Mouse (Mus musculus) frontal cortex, postnatal 10 days (tissue): ENCODE measurements around the gene Gm21954.

Source experiments
- DNase-seq, 2 experiments: peaks; one replicate each; pipeline ENCODE4 v3.0.0; 2022; ENCODE audit warnings: low spot score in 2 of 2, mixed read lengths in 1 of 2

Gm21954 gene

DNA sequence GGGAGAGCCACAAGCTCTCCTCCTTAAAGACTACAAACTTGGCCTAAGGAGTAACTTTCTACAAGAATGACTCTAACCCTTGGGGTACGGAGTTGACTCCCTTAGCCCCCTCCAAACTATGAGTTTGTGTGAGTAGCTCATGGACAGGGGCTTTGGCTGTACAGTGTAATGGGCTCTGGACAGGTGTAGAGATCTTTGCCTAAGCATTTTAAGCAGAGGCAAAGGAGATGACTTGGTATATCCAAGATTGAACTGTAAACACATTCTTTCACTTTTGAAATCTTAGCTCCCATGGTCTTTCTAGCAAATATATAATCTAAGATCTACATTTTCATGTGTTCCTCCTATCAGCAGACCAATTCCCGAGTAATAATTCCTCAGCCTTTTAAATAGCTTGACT, at the start of gene Gm21954:
Gm21954 (minus strand) TSS at position 101 of the 400 bp plus-strand sequence.
- no peak for DNase-seq

DNA sequence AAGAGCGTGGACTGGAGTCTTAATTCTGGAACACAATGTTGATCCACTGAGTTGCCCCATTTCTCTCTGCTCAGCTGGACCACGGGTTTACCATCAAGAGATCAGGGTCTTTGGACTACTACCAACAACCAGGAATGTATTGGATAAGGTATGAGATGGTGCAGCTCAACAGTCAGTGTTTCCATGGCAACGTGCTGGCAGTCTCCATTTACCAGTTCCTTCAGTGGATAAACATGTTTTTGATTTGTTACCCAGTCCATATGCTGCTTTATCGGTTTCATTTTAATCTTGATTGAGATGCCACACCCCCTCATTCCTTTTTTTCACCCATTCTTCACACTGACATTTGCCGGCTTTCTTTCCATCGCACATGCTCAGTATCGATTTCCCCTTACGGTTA, 49.8 kb upstream of the Gm21954 start:
- no peak for DNase-seq

DNA sequence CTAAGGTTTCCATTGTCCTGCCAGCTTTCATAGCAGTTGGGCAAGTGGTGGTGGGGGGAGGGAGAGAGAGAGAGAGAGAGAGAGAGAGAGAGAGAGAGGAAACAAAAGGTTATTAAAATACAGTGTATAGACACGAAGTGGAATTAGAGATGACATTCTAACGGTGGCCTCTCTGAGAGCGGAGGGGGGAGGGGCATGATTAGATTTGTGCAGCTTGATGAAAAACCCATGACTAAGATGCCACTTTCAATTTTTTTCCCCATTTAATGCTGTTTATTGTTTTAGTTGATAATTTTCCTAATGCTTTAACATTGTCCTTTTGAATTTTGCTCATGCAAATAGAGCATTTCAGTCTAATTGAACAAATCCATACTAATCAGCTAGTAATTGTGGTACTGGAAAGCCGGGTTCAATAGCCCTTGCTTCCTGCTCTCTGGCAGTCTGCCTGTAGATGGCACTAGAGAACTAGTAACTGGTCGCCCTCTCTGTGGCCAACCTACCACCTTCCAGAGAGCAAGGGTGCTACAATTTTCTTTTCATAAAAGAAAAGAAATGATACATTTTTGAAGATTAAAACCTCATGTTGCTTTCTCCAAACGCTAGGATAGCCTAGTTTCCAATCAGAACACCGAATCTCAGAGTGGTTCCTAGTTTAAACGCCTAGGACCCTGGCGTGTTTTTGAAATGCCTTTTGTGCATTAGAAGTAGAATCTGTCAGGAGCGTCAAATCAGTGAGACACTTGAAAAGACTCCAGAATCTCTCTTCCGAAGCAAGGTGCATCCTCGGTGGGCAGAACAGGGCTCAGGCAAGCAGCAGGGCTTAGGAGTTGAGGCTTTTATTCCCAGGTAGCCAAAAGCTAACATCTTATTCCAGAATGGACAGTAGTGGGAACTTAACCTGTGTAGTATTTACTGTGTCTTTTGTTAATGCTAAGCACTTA, 48.5 kb upstream of the Gm21954 start:
- peak in 1 of 2 experiments; percentile 66 for DNase-seq

DNA sequence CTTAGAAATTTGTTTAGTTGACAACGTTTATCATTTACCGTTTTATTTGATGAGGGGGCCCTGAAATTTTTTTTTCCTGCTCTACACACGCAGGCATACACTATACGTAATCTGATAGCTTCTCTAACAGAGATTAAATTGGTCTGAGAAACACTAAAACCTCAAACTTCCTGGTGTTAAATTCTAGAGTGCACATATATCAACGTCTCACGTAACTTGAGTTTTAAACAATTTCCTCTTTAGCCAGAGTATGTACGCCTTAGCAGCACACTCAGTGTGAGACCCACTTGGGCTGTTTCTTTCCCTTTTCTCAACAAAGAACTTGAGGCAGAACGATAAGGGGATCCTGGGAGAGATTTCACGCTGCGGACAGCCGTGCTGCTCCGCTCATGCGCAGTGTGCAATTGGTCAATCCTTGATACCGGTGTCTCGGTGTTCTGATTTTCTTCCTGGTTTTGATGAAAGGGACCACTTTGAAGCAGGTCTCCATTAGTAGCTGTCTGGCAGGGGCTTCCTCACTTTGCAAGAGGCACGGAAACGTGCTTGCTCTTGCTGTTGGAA, 45.5 kb upstream of the Gm21954 start:
- no peak for DNase-seq

DNA sequence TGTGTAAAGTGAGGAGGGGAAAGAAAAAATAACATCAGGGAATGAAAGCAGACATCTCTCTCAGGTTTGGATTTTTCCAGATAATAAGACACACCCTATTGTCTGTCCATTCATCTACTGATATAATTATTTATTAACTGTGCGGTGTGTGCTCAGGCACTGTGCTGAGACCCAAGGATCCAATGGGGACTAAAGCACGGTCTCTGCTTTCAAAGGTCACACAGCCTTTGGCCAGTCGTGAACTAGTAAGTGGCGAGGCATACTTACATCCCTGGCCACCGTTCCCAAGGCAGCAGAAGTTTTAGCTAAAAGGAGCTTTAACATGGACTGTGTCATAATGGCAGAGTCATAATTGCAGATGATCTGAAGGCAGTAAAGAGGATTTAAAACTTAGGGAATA, 44.0 kb upstream of the Gm21954 start:
- no peak for DNase-seq

DNA sequence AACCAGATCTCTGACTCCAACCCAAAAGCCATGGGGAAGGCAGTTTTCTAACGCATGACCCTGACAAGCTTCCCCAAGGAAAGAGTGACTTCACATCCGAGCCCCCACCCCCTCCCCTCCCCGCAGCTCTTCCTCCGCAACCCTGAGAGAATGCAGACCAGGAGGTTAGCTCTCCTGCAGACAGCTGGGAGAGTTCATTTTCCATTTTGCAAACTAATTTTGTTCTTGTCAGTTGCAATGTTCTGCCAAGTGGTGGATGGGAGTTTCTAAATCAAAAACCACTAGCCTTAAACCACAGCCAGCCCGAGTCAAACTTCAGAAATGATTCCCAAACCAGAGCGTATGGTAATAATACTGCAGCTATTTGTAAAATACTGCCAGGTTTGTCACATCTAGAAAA, 39.6 kb upstream of the Gm21954 start:
- DNase-seq: no peak

DNA sequence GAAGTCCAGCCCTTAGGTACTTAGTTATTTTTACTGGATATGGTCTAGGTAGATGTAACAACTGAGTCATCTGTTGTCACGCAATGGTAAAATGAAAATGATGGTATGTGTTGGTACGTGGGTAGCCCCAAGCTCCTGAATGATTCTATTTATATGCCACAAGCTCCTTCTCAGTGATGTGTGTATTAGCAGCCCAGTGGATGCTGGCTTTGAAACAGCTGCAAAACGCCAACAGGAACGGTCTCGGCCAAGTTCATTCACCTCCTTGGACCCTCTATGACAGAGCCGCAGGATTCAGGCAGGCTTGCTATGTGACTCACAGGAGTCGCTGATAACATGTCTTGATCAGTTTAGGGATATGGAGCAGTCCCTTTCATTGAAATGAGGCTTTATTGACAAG, 38.2 kb upstream of the Gm21954 start:
- no peak for DNase-seq

DNA sequence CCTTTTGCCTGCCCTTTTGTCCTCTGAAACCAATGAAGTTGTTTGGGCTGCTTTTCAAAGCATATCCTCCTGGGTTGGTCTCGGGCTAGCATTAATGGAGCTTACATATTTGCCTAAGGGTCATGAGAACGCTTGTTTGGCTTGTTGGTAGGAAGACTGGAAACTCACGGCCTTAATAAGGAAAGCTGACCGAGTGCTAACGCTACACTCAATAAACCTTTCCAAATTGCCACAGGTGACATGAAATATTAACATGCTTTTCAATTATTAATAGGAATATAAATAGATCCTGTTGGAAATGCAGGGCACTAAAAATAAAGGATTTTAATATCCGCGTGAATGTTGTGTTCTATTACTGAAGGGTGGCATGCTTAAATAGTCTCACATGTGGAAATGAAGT, 27.3 kb upstream of the Gm21954 start:
- DNase-seq: no peak

DNA sequence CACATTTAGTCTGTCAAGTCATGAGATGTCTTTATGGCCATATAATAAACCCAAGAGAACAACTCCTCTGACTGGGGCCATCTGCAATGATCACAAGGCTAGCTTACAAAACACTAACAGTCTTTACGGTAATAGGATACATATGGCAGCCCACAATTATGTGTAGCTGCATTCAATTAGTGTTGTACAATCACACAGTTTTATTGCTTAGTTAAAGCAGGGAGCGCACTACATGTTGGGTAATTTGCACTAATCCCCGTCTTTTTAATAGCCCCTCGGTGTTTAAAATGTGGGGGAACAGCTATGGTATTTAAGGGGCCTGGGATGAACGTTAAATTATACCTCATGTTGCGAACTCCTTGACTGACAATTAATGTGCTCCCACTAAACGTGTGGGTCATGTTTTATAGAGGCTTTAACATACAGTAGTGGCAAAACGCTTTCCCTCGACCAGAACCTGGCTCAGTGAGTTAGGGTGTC, 24.5 kb upstream of the Gm21954 start:
- DNase-seq: no peak

DNA sequence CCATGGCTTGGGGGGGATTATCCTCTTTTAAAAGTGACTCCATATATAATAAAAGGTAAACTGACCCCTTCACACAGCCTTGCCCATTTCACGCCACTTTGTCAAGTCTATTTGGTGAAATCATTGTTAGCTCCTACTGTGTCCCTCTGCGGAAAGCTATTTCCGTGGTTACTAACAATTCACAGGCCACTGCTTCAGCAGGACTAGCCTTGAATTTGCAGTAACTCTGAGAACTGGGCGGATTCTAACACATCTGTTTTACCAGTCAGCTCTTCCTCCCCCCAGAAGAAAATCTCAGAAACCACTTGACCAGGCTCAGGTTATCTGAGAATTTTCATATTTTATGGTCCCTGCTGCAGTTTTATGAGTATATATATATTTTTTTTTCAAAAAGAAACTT, 23.9 kb upstream of the Gm21954 start:
- DNase-seq: no peak

DNA sequence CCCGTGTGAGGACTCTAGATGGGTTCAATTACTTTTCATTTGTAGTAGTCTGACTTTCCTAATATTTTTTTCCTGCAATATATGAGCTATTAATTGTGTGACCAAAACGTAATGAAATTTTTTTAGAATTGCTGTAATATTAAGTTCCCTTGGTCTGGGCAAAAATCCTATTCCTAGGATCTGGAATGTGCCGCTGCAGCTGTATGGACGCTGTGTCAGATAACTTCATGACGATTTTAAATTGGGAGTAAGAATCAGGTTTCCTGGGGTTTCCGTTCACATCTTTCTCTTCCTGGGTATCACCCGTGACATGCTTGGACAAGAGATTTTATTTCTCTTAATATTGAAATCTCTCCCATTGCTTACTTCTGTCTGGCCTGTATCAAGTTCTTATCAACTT, 23.2 kb upstream of the Gm21954 start:
- no peak for DNase-seq

DNA sequence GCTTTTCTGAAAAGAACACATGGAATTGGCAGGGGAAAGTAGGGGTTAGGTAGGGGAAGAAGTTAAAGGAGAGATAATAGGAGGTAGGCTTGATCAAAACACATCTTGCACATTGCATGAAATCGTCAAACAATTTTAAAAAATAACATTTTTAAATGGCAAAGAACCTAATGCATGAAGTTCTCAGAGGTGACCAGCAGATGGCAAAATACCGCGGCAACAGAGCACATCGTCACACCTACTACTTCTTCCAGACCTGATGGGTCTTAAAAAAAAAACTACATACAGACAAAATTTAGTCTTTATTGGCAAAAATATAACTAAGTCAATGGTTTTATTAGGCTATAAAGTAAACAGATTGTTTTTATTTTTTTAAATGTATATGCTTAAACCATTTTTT, 22.3 kb upstream of the Gm21954 start:
- no peak for DNase-seq

DNA sequence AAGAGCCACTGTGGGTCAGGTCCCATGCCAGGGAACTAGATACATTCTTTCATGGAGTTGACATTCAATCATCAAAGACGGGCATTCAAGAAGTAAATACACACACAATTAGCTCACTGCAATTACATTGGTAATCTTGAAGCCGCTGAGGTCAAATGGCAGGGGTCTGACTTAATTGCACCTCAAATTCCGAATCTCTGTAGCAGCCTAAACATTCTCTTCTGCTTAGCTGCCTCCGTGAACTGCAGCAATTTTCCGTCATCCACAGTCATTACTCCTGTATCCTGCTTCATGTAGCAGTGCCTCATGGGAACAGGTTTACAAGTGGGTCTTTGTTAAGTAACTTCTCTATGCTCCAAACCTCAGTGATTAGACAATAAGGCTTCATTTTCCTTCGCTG, 20.0 kb upstream of the Gm21954 start:
- DNase-seq: no peak

DNA sequence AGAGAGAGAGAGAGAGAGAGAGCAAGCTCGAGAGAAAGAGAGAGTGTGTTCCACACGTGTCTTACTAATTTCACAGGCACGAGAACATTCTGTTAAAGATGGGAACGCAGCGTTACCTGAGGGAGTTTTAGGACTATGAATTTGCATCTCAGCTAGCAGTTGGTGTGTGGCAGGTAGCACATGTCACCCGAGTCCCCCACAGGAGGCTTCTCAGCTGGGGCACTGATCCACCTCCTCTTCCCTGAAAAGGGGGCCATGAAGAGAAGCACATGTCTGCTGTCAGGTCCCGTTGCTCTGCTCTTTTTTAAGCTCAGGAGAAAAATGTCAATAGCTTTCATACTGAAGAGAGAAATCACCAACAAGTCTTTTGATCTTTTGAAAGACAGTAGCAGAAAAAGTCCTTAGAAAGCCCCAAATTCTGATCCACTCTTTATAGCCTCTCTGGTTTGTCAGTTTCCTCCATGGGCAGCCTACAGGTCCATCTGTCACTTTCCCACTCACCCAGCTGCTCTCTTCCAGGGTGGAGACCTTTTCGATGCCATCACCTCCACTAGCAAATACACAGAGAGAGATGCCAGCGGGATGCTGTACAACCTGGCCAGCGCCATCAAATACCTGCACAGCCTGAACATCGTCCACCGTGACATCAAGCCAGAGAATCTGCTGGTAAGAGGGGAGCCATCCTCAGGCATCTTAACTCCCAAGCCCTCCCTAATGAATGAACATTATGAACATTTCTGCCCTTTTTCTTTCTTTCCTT, 17.4 kb upstream of the Gm21954 start:
- DNase-seq: no peak

DNA sequence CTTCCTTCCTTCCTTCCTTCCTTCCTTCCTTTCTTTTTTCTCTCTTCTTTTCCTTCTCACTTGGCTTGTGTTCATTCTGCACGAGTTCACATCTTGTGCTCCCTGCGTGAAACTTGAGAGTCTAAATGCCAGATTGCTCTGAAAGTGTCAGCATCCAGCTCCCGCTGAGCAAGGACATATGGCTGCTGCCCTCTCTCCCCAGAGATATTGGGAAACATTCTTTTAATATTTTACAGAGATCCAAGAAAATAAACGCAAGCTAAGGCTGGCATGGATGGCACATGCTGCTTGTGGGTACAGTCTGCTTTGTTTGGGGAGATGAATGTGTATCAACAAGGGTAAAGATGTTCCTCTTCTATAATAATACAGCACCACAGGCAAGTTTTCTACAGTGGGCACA, 11.3 kb upstream of the Gm21954 start:
- DNase-seq: no peak

DNA sequence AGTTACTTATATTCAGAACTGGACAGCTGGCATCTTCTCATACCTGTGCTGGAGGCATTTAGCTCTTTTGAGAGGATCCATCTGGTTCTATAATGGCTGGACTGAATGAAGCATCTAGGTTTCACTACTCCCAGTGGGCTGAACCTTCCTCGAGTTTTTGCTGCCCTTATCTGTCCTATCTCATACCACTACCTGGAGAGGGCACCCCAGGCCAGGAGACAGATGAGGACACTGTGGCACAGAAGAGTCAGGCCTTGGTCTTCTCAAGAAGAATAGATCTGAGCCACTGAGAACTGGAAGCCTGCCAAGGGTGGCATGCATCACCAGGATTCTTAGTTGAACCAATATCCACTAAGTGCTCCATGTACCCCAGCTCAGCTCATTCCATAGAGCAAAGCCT, 9.1 kb upstream of the Gm21954 start:
- no peak for DNase-seq

DNA sequence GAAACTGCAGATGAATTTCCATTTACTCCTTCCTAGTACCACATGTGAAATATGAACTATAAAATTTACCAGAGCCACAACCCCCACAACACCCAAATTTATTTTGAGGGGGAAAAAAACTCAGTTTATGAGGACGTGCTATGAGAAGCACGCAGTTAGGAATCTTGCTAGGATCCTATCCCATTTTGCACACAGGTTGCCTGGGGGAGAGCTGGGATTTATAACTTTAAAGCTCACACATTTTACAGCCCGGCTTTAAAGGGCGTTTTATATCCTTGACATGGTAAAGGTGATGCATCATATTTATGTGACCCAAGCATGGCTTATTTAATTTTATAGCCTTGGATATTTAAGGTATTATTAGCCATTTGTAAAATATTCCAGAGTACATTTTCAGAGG, 7.3 kb upstream of the Gm21954 start:
- no peak for DNase-seq

DNA sequence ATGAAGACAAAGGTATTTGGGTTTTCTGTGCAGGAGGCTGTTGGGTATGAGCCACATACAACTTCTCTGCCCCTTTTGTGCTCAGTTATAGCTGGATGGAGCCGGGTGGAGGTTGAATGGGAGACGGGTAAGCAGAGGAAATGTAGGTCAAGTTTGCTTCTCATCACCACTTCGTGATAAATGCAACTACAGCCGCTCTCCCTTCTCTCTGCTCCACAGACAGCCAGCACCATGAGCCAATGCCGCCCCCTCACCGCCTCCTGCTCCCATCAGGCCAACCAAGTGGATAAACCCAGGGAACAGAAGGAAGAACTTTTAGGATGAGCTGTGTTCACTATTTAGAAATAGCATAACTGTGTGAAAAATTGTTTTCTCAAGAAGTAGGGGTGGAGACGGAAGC, 4.7 kb upstream of the Gm21954 start:
- peak; percentile 41 to 51 for DNase-seq

DNA sequence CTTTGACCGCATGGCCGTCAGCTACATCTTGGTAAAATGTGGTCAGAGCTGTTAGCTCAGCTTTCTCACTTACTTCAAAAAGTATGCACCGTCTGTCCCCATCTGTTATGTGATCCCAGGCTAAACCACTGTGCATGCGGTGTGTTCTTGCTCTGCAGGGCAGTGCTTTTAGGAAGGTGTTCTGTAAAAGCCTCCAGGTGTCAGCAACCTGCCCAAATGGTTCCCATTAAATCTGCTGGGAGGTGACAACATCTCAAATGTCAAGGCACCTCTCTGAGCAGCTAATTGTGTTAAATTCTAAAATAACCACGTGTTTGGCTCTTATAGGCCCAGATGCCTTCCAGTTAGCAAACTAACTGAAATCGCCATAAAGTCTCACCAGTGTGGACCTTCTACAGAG, 1.1 kb upstream of the Gm21954 start:
- DNase-seq: no peak

DNA sequence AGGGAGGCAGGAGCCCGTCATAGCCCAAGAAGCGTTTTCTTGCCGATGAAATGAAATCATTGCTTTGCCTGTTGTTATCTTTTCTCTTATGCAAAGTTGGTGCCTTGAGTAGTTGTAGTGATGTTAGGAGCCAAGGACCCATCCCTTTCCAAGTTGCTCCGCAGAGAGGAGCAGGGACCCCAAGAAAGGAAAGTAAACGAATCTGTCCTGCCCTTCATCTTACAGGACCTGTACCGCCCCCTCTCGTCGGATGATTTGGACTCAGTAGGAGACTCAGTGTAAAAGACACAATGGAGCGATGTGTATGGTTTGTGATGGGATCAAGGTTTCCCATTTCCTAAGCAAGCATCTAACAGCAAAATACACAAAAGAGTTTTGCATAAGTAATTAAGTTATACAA, 5.7 kb downstream of the Gm21954 start:
- DNase-seq: no peak

DNA sequence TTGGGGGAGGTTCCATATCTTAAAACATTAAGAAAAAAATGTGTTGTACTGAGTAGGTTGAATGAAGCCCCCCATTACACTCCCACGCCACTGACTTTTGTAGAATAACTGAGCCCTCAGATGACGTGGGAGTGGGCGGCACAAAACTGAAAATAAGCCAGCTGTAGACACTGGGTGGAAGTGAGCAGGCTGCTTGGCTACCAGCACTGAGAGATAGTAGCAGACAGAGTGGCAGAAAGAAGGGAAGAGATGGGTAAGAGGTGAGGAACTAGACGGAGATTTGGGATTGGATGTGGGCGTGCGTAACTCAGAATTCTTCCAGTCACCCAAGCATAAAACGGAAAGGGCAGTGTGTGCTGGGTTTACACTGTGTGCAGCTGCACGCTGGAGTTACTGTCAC, 6.2 kb downstream of the Gm21954 start:
- no peak for DNase-seq

DNA sequence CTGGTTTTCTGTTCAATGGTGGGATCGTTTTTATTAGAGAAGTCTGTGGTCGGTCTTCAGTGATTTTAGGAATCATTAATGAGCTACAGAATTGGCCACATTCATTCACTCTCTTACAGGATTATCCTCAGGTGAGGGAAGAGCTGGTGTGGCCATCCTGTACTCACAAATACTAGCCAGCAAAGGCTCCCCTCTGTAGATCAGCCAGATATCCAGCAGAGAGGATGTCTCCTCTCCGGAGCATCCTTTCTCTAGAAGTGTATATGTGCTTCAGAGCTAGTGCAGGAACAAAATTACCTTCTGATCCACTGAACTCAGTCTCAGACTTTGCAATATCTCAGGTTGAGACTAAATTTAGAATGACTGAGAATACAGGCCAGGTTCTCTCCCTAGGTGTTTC, 7.8 kb downstream of the Gm21954 start:
- no peak for DNase-seq
